Mouse (Mus musculus): ENCODE measurements around the gene Prex1. TPM values are rescaled to one million over a fixed set of nuclear protein-coding genes. Genes with fewer than 3 reads are reported as not detected.
"Not testable (repeated sequence)": the region's sequence is repeated elsewhere in the genome, so short reads cannot be mapped to it uniquely, and the experiment has no call there.

Prex1 gene
- polyA plus RNA-seq (2011; ENCODE audit: insufficient read depth, insufficient read length, low replicate concordance, missing spikeins), result 27.3 and 38.8 TPM in 2 replicates

GRCm38 (mm10) chr2:166713690-166714426 lies at the start of gene Prex1:
Gene Prex1, minus strand, starts transcription at chr2:166713832.
- H3K4me1 ChIP-seq (ENCODE audit: control insufficient read depth, insufficient read depth, low read length), result peaks cover 4% of the 10 kb centered on the region; the same call in 1 of the 2 replicates
- peak within 1 kb of the TSS; percentile 93 for H3K27ac ChIP-seq (ENCODE audit: control insufficient read depth, insufficient read depth, low read depth, low read length, poor library complexity)
- WGBS, result 1% methylated on average over 67 of the region's 69 CpGs
- no peak for TF ChIP-seq CTCF (IDR thresholded peaks at IDR 0.05; ENCODE audit: control insufficient read depth, insufficient read depth, low read length)
- peak; percentile 87; the same call in 1 of the 2 replicates for TF ChIP-seq POLR2A (IDR thresholded peaks at IDR 0.05; ENCODE audit: borderline replicate concordance, control insufficient read depth, low read depth, low read length)
- peak within 1 kb of the TSS; percentile 98 for H3K4me3 ChIP-seq (replicated peaks; ENCODE audit: control insufficient read depth, low read depth, low read length)

GRCm38 (mm10) chr2:166757969-166758368 lies 44.3 kb upstream of the Prex1 start:
- TF ChIP-seq POLR2A (IDR thresholded peaks at IDR 0.05; ENCODE audit: borderline replicate concordance, control insufficient read depth, low read depth, low read length), result no peak
- no peak for TF ChIP-seq CTCF (IDR thresholded peaks at IDR 0.05; ENCODE audit: control insufficient read depth, insufficient read depth, low read length)
- no peak overlapping the region for H3K4me3 ChIP-seq (replicated peaks; ENCODE audit: control insufficient read depth, low read depth, low read length)
- peaks cover 2% of the 10 kb centered on the region; the same call in 1 of the 2 replicates for H3K4me1 ChIP-seq (ENCODE audit: control insufficient read depth, insufficient read depth, low read length)
- H3K27ac ChIP-seq (ENCODE audit: control insufficient read depth, insufficient read depth, low read depth, low read length, poor library complexity), result no peak overlapping the region
- 32% methylated on average over 3 of the region's 3 CpGs for WGBS

- Histone ChIP-seq H3K27ac (ENCODE audit: control insufficient read depth, insufficient read depth, low read depth, low read length, poor library complexity) (peak overlapping the region; percentile 8; the same call in 1 of the 2 replicates), H3K4me3 (replicated peaks; ENCODE audit: control insufficient read depth, low read depth, low read length) (no peak overlapping the region), H3K4me1 (ENCODE audit: control insufficient read depth, insufficient read depth, low read length) (peaks cover 2% of the 10 kb centered on the region; the same call in 1 of the 2 replicates)
- 15% methylated on average over 7 of the region's 7 CpGs for WGBS
- TF ChIP-seq CTCF (IDR thresholded peaks at IDR 0.05; ENCODE audit: control insufficient read depth, insufficient read depth, low read length), result no peak
- TF ChIP-seq POLR2A (IDR thresholded peaks at IDR 0.05; ENCODE audit: borderline replicate concordance, control insufficient read depth, low read depth, low read length), result no peak
These were observed 41.1 kb upstream of the Prex1 start for GRCm38 (mm10) chr2:166754760-166755159.

- H3K4me3 ChIP-seq (replicated peaks; ENCODE audit: control insufficient read depth, low read depth, low read length), result no peak overlapping the region
- 14% methylated on average over 4 of the region's 4 CpGs for WGBS
- TF ChIP-seq POLR2A (IDR thresholded peaks at IDR 0.05; ENCODE audit: borderline replicate concordance, control insufficient read depth, low read depth, low read length) (no peak), CTCF (IDR thresholded peaks at IDR 0.05; ENCODE audit: control insufficient read depth, insufficient read depth, low read length) (no peak)
- H3K4me1 ChIP-seq (ENCODE audit: control insufficient read depth, insufficient read depth, low read length), result peaks cover 2% of the 10 kb centered on the region; the same call in 1 of the 2 replicates
- peak overlapping the region; percentile 8; the same call in 1 of the 2 replicates for H3K27ac ChIP-seq (ENCODE audit: control insufficient read depth, insufficient read depth, low read depth, low read length, poor library complexity)
These were observed 40.6 kb upstream of the Prex1 start for GRCm38 (mm10) chr2:166754194-166754593.

GRCm38 (mm10) chr2:166750620-166751191 lies 37.1 kb upstream of the Prex1 start:
- H3K27ac ChIP-seq (ENCODE audit: control insufficient read depth, insufficient read depth, low read depth, low read length, poor library complexity), result no peak overlapping the region
- WGBS, result 48% methylated on average over 6 of the region's 6 CpGs
- no peak for TF ChIP-seq CTCF (IDR thresholded peaks at IDR 0.05; ENCODE audit: control insufficient read depth, insufficient read depth, low read length)
- H3K4me3 ChIP-seq (replicated peaks; ENCODE audit: control insufficient read depth, low read depth, low read length), result no peak overlapping the region
- H3K4me1 ChIP-seq (ENCODE audit: control insufficient read depth, insufficient read depth, low read length), result peaks cover 6% of the 10 kb centered on the region; the same call in 1 of the 2 replicates

- 15% methylated on average over 14 of the region's 14 CpGs for WGBS
- H3K27ac ChIP-seq (ENCODE audit: control insufficient read depth, insufficient read depth, low read depth, low read length, poor library complexity), result peak overlapping the region; percentile 54
- H3K4me1 ChIP-seq (ENCODE audit: control insufficient read depth, insufficient read depth, low read length); H3K4me3 ChIP-seq (replicated peaks; ENCODE audit: control insufficient read depth, low read depth, low read length): not testable (repeated sequence)
These were observed 32.8 kb upstream of the Prex1 start for GRCm38 (mm10) chr2:166746261-166746913.

GRCm38 (mm10) chr2:166745849-166746248 lies 32.2 kb upstream of the Prex1 start:
- no peak for TF ChIP-seq POLR2A (IDR thresholded peaks at IDR 0.05; ENCODE audit: borderline replicate concordance, control insufficient read depth, low read depth, low read length)
- no peak for TF ChIP-seq CTCF (IDR thresholded peaks at IDR 0.05; ENCODE audit: control insufficient read depth, insufficient read depth, low read length)
- 8% methylated on average over 9 of the region's 9 CpGs for WGBS
- peaks cover 9% of the 10 kb centered on the region for H3K4me1 ChIP-seq (ENCODE audit: control insufficient read depth, insufficient read depth, low read length)
- H3K4me3 ChIP-seq (replicated peaks; ENCODE audit: control insufficient read depth, low read depth, low read length), result no peak overlapping the region
- peak overlapping the region; percentile 54 for H3K27ac ChIP-seq (ENCODE audit: control insufficient read depth, insufficient read depth, low read depth, low read length, poor library complexity)

- H3K27ac ChIP-seq (ENCODE audit: control insufficient read depth, insufficient read depth, low read depth, low read length, poor library complexity), result no peak overlapping the region
- H3K4me1 ChIP-seq (ENCODE audit: control insufficient read depth, insufficient read depth, low read length), result peaks cover 9% of the 10 kb centered on the region
- 24% methylated on average over 7 of the region's 7 CpGs for whole genome bisulfite sequencing
- H3K4me3 ChIP-seq (replicated peaks; ENCODE audit: control insufficient read depth, low read depth, low read length), result no peak overlapping the region
- TF ChIP-seq POLR2A (IDR thresholded peaks at IDR 0.05; ENCODE audit: borderline replicate concordance, control insufficient read depth, low read depth, low read length), result no peak
- no peak for TF ChIP-seq CTCF (IDR thresholded peaks at IDR 0.05; ENCODE audit: control insufficient read depth, insufficient read depth, low read length)
These were observed 30.8 kb upstream of the Prex1 start for GRCm38 (mm10) chr2:166744433-166744832.

All from bone marrow, adult 2 months (tissue).